Mouse (Mus musculus) limb, embryonic 14.5 days (tissue): ENCODE data around the gene Ano3. TPM values are rescaled to one million over a fixed set of nuclear protein-coding genes. Genes with fewer than 3 reads are reported as not detected.

Experiments
- ATAC-seq: fragments of 200-750 bp; cut with Nextera tagmentation; 2 replicates; pipeline ENCODE4 v1.8.0; 2017; ENCODE audit warnings: low read depth, moderate number of reproducible peaks, moderate TSS enrichment; ENCODE audit not compliant: low FRiP score
- DNase-seq: peaks from one replicate; pipeline ENCODE4 v3.0.0-alpha.2; 2015; ENCODE audit warnings: low spot score
- H3K27ac ChIP-seq: fragments of 300-500 bp; sonication (generic); replicated peaks from 2 replicates; pipeline ENCODE4 v1.5.1; 2014; ENCODE audit warnings: low read depth, mild to moderate bottlenecking, low read length, moderate library complexity, mixed read lengths
- H3K27me3 ChIP-seq: fragments of 300-500 bp; sonication (generic); 2 replicates; pipeline ENCODE4 v1.6.1; 2014; ENCODE audit warnings: low read length, mixed read lengths; ENCODE audit not compliant: control insufficient read depth, insufficient read depth
- H3K36me3 ChIP-seq: fragments of 300-500 bp; sonication (generic); 2 replicates; pipeline ENCODE4 v1.6.1; 2014; ENCODE audit warnings: mild to moderate bottlenecking, low read length, moderate library complexity, mixed read lengths; ENCODE audit not compliant: control insufficient read depth, insufficient read depth
- H3K4me1 ChIP-seq: fragments of 300-500 bp; sonication (generic); 2 replicates; pipeline ENCODE4 v1.6.1; 2014; ENCODE audit warnings: antibody characterized with exemption, low read length, mixed read lengths; ENCODE audit not compliant: control insufficient read depth, insufficient read depth
- H3K4me2 ChIP-seq: fragments of 300-500 bp; sonication (generic); replicated peaks from 2 replicates; pipeline ENCODE4 v1.6.1; 2014; ENCODE audit warnings: low read depth, mild to moderate bottlenecking, low read length, moderate library complexity; ENCODE audit not compliant: severe bottlenecking
- H3K4me3 ChIP-seq: fragments of 300-500 bp; sonication (generic); replicated peaks from 2 replicates; pipeline ENCODE4 v1.5.1; 2014; ENCODE audit warnings: low read length
- H3K9ac ChIP-seq: fragments of 300-500 bp; sonication (generic); 2 replicates; pipeline ENCODE4 v1.6.1; 2014; ENCODE audit warnings: mild to moderate bottlenecking, low read depth, low read length, moderate library complexity; ENCODE audit not compliant: severe bottlenecking
- H3K9me3 ChIP-seq: fragments of 300-500 bp; sonication (generic); 2 replicates; pipeline ENCODE4 v1.6.1; 2016; ENCODE audit warnings: low read length; ENCODE audit not compliant: control insufficient read depth
- POLR2A ChIP-seq: fragments of 200-500 bp; IDR thresholded peaks from 2 replicates; pipeline ENCODE4 v1.8.0; 2012; ENCODE audit warnings: inconsistent platforms, mild to moderate bottlenecking, moderate library complexity, borderline replicate concordance; ENCODE audit not compliant: insufficient read depth, insufficient read length; ENCODE audit errors: extremely low read depth
- WGBS: fragments of 180-500 bp; shearing (Covaris S2); extraction: QIAGEN DNeasy Blood & Tissue Kit; methylation state at CpG from one replicate; pipeline ENCODE4 v1.1.7; 2014; 5-methylcytosine and 5-hydroxymethylcytosine counted together
- polyA plus RNA-seq, 2 experiments: library from polyadenylated mRNA; depleted of rRNA in 1 of 2; stranded (reverse) in 1 of 2; unstranded in 1 of 2; fragments of >200 nt; fragmentation: Nextera tagmentation in 1 of 2; extraction: Ambion mirVana in 1 of 2; gene quantifications; 2 replicates each; pipeline versions ENCODE4 v1.2.1 to v1.2.3; 2012 to 2014

Ano3 gene
- polyA plus RNA-seq, 2 experiments, result 0.21 to 0.24 TPM

GRCm38 (mm10) chr2:110945171-110945570 is 5.6 kb downstream of the Ano3 start:
- no peaks in the 10 kb centered on the region for H3K4me1 ChIP-seq
- no peak for TF ChIP-seq POLR2A
- ATAC-seq, result no peak
- H3K27ac ChIP-seq, result no peak overlapping the region
- H3K4me2 ChIP-seq, result no peak overlapping the region
- 50% methylated on average over 1 of the region's 1 CpGs for WGBS
- H3K27me3 ChIP-seq, result no peaks in the 10 kb centered on the region
- H3K9me3 ChIP-seq, result no peaks in the 10 kb centered on the region
- H3K4me3 ChIP-seq, result no peak overlapping the region
- no peaks in the 10 kb centered on the region for H3K36me3 ChIP-seq
- no peak for DNase-seq
- no peak overlapping the region for H3K9ac ChIP-seq

GRCm38 (mm10) chr2:110935691-110936090 is 15.0 kb downstream of the Ano3 start:
- ATAC-seq, result no peak
- TF ChIP-seq POLR2A, result no peak
- no peak for DNase-seq
- Histone ChIP-seq H3K9ac (no peak overlapping the region), H3K27me3 (no peaks in the 10 kb centered on the region), H3K27ac (no peak overlapping the region), H3K4me2 (no peak overlapping the region), H3K4me3 (no peak overlapping the region), H3K4me1 (no peaks in the 10 kb centered on the region), H3K9me3 (no peaks in the 10 kb centered on the region), H3K36me3 (no peaks in the 10 kb centered on the region)

GRCm38 (mm10) chr2:110929126-110929525 is 21.6 kb downstream of the Ano3 start:
- TF ChIP-seq POLR2A, result no peak
- H3K36me3 ChIP-seq, result no peaks in the 10 kb centered on the region
- H3K4me1 ChIP-seq, result no peaks in the 10 kb centered on the region
- no peak overlapping the region for H3K27ac ChIP-seq
- ATAC-seq (no peak), DNase-seq (no peak)
- H3K9ac ChIP-seq, result no peak overlapping the region
- no peak overlapping the region for H3K4me2 ChIP-seq
- H3K27me3 ChIP-seq, result no peaks in the 10 kb centered on the region
- H3K9me3 ChIP-seq, result no peaks in the 10 kb centered on the region
- H3K4me3 ChIP-seq, result no peak overlapping the region

GRCm38 (mm10) chr2:110909506-110909905 is 41.2 kb downstream of the Ano3 start:
- Histone ChIP-seq H3K9me3 (no peaks in the 10 kb centered on the region), H3K36me3 (no peaks in the 10 kb centered on the region), H3K4me2 (no peak overlapping the region), H3K4me3 (no peak overlapping the region), H3K9ac (no peak overlapping the region), H3K27me3 (no peaks in the 10 kb centered on the region), H3K27ac (no peak overlapping the region), H3K4me1 (no peaks in the 10 kb centered on the region)
- ATAC-seq, result no peak
- DNase-seq, result no peak
- WGBS, result 63% methylated on average over 2 of the region's 2 CpGs
- no peak for TF ChIP-seq POLR2A

- Histone ChIP-seq H3K4me3 (no peak overlapping the region), H3K4me2 (no peak overlapping the region), H3K36me3 (no peaks in the 10 kb centered on the region), H3K9ac (no peak overlapping the region), H3K9me3 (no peaks in the 10 kb centered on the region), H3K27ac (no peak overlapping the region), H3K4me1 (no peaks in the 10 kb centered on the region), H3K27me3 (no peaks in the 10 kb centered on the region)
- no peak for DNase-seq
- WGBS, result 46% methylated on average over 3 of the region's 3 CpGs
- TF ChIP-seq POLR2A, result no peak
- ATAC-seq, result no peak
These were observed 44.2 kb downstream of the Ano3 start for GRCm38 (mm10) chr2:110906473-110906872.
